Mouse (Mus musculus): ENCODE results near the gene Pxn.

GRCm38 (mm10) chr5:115548501-115549285 lies 42.2 kb downstream of the Pxn start:
- TF ChIP-seq USF1 (IDR thresholded peaks at IDR 0.05; ENCODE audit: low read depth) (no peak), MYOG (IDR thresholded peaks at IDR 0.05; ENCODE audit: control insufficient read depth, extremely low read depth, insufficient read length) (no peak), CTCF (IDR thresholded peaks at IDR 0.05; ENCODE audit: control insufficient read depth, insufficient read depth, insufficient read length) (no peak), FOSL1 (IDR thresholded peaks at IDR 0.05; ENCODE audit: insufficient read depth, low read length, poor library complexity, severe bottlenecking) (no peak), CEBPB (IDR thresholded peaks at IDR 0.05; ENCODE audit: low read depth) (no peak), MAX (IDR thresholded peaks at IDR 0.05) (no peak)
